Mouse (Mus musculus) Muller cell, postnatal 12 days (primary cell): ENCODE measurements around the gene Nanos1.

ENCODE experiments used
- DNase-seq: peaks from one replicate; pipeline ENCODE4 v3.0.0-alpha.2; 2015; ENCODE audit errors: inconsistent ontology term

Nanos1 gene

GRCm38 (mm10) chr19:60755438-60756191, at the start of gene Nanos1:
TSS of gene Nanos1 (plus strand) at chr19:60755987.
- peak; percentile 96 for DNase-seq

GRCm38 (mm10) chr19:60709193-60709900, 46.4 kb upstream of the Nanos1 start:
- no peak for DNase-seq

- no peak for DNase-seq
Observed at GRCm38 (mm10) chr19:60710196-60710595, 45.6 kb upstream of the Nanos1 start.

- no peak for DNase-seq
Observed at GRCm38 (mm10) chr19:60712577-60712976, 43.2 kb upstream of the Nanos1 start.

DNA sequence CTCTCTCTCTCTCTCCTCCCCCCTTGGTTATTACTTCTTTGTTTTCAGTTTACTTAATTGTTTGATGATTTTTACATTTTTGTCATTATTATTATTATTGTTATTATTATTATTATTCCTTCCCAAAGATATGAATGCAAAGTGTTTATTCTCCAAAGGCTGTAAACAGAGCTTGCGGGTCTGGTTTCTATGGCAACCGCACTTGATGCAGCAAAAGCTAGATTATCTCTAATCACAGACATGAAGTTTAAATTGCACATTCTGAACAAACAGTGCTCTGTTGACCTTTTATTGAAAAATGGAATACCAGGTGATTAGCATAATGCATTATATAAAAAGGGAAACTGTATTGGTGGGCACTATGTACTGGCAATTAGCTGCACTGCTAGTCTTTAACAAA, 39.4 kb upstream of the Nanos1 start:
- no peak for DNase-seq

DNA sequence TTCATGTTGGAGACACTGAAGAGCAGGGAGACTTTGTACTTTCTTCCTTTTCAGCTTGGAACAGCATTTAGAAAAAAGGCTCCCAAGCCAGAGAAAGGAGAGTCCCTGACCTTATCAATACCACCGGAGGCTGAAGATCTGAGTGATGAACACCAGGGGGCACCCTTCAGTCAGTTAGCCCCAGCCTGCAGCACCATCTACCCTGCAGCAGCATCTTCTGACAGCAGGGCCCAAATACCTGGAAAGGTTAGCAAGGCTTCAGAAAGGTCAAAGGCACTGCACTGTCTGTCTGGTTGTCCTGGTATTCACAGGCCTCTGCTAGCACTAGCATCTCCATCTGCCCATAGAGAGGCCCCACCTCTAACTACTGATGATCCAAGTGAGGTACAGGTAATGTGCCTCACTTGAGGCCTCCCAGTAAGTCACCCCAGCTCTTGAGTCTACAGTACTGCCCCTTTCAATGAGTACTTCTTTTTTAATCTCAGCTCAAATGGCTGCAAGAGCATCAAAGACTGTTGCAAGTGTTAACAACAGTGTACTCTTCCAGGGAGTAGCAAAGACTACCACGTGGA, 25.4 kb upstream of the Nanos1 start:
- peak; percentile 21 for DNase-seq

- DNase-seq: no peak
Observed at GRCm38 (mm10) chr19:60731299-60731698, 24.5 kb upstream of the Nanos1 start.

DNA sequence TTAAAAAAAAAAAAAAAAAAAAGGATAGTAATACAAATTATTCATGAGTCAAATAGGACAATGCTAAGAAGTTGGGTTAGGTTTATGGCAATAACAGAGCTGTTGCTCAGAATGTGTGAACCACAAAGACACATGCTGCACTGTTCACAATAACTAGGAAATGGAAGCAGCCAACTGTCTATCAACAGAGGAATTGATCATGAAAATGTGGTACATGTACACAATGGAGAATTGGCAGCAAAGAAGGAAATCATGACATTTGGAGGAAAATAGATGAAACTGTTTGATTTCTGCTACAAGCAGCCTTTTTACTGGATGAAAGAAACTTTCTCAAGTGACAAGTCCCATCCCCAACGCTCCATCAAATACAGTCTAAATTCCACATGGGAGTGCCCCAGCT, 23.8 kb upstream of the Nanos1 start:
- DNase-seq: no peak

GRCm38 (mm10) chr19:60740560-60740959, 15.2 kb upstream of the Nanos1 start:
- no peak for DNase-seq

- DNase-seq: no peak
Observed at GRCm38 (mm10) chr19:60743767-60744547, 11.8 kb upstream of the Nanos1 start.

DNA sequence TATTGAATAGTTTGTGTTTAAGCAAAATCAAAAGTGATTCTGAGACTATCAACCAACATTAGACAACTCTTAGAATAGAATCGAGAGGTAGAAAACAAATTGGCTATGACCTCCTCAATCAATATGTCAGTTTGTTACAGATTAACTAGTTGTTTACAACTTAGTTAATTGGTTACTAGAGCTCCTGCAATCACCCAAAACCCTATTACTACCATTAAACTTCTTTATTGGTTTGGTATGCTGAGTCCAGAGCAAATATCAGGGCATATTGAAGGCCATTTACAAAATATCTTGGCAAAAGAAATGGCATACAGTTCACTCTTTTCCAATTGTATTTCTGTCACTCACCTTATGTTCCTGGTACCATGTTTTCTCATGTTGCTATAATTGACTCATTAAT, 8.0 kb upstream of the Nanos1 start:
- no peak for DNase-seq

DNA sequence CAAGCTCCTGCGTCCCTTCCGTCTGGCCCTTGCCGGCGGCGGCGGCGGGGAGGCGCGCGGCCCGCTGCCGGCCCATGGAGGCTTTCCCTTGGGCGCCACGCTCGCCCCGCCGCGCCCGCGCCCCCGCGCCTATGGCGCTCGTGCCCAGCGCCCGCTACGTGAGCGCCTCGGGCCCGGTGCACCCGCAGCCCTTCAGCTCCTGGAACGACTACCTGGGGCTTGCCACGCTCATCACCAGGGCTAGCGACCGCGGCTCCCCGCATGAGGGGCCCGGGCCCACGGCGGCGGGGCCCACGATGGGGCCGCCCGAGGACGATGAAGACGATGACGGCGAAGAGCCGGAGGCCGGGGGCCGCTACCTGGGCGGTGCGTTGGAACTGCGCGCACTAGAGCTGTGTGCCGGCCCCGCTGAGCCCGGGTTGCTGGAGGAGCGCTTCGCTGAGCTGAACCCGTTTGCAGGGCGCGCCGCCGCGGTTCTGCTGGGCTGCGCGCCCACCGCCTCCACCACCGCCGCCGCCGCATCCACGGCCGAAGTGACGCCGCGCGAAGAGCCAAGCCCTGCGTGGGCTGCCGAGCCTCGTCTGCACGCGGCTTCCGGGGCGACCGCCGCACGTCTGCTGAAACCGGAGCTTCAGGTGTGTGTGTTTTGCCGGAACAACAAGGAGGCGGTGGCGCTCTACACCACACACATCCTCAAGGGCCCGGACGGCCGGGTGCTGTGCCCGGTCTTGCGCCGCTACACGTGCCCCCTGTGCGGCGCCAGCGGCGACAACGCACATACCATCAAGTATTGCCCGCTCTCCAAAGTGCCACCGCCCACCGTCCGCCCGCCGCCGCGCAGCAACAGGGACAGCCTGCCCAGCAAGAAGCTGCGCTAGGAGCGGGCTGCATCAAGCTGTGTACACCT, 658 bp downstream of the Nanos1 start:
- peak; percentile 69 for DNase-seq

- peak; percentile 15 for DNase-seq
Observed at GRCm38 (mm10) chr19:60757099-60757785, 1.5 kb downstream of the Nanos1 start.

DNA sequence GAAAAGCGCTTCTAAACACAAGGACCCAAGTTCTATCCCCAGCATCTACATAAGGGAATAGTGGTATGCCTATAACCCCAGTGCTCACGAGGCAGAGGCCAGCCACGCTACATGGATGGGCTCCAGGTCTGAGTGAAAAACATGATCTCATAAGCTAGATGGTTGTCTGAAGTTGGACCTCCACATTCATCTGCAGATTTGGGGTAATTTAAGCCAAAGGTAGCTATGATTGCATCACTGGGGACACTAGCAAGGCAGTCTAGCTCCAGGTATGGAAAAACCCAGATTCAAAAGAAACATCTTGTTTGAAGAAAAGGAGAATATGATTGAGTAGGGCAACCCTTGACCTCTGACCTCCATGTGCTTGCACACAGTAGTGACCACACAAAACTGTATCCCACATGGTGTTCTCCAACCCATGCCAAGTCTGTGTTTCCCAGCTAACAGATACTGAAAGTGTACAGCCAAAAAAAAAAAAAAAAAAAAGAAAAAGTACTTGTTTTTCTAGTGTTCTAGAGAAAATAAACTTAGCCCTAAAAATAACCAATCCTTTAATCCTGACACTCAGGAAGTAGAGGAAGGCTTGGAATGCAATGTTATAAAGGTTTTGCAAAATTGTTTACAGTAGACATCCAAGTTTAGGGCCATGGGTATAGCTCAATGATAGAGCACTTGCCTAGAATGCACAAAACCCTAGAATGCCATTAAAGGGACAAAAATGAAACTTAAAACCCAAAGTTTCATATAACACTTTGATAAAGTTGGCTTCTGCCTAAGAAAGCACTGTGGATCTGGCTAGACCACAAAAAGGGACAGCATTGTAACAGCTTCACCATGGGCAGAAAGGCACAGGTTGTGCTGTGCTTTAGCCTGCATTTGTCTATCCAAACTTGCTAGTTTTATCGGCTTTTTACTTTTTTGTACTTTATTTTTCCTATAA, 3.4 kb downstream of the Nanos1 start:
- no peak for DNase-seq

DNA sequence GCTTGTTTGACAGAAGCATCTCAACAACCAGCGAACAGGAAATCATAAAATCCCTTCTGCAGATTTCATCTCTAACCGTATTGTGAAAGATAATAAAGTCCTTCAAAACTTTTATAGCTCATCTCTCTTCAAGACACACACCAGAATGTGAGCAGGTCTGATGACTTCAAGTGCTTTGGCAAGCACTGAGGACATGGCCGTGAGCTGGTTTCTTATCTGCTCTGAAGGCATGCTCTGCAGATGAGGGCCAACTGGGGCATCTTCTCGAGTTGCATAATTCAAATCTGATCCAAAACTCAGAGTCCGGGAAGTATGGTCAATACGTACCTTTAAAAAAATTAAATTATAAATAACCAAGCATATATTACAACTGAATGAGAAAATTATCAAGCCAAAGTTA, 17.6 kb downstream of the Nanos1 start:
- DNase-seq: no peak

GRCm38 (mm10) chr19:60782034-60782433, 26.2 kb downstream of the Nanos1 start:
- DNase-seq: no peak

DNA sequence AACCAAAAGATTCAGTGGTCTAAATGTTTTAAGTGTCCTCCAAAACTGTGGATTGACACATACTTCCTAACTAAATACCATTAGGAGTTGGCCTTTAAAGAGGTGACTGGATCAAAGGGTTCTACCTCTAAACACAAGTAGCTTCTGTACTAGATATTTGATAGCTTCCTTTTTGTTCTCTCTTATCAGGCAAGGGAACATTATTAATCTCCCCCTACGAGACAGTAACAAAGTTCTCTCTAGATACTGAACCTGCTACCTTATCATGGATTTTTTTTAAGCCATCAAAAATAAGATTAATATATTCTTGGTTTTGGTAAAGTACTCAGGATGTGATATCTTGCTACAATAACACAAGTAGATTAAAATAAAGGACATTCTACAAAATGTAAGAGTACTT, 28.9 kb downstream of the Nanos1 start:
- DNase-seq: no peak

DNA sequence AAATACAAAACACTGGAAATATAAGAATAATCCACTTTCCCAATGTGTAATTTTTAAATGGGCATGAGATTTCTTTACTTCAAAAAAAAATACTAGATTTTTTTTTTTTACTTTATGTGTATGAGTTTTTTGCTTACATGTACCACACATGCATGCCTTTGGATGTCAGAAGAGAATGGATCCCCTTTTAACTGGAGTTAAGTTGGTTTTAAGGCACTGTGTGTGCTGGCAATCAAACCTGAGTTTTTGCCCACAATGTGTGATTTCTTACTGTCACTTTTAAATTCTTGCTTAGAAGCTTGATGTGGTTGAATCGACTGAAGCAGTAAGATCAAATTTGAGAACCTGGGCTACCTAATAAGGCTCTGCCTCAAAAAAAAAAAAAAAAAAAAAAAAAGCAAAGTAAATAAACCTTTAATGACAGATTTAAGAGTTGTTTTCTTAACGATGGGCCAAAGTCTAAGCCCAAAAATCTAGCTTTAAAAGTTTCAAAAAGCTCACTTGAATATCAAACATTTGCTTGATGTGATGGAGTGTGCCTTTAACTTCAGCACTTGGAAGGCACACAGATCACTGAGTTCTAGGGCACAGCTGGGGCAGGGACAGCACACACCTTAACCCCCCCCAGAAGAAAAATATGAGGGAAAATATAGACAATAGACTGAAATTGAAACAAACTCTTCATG, 31.8 kb downstream of the Nanos1 start:
- no peak for DNase-seq
